Mouse (Mus musculus): ENCODE measurements at regions not wholly inside any gene's neighbourhood (a gene's known extent, or its start where the extent isn't known, plus 50 kb on each side); places are given as distances from the start of the nearest gene placed in this dataset.

DNA sequence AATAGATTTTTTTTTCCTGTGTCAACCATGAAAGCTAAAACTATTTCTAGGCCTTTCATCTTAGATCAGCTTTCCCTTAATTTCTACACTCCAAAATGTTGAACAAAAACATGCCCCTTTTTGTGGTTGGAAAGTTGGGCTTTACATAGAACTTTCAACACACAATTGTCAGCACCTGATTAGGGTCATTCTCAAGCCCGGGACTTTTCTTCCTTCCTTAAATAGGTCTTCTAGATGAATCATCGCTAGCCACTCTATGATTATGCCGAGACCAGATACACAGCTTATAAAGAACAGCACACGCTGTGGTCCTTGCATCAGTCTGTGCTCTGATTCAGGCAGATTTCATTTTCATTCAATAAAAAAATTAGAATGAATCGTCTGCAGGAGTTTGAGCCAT, 133.3 kb upstream of the Atp2b1 start:
- 63% methylated on average over 5 of the region's 5 CpGs for WGBS
- DNase-seq (ENCODE audit: low spot score) (no peak), ATAC-seq (ENCODE audit: low read depth) (no peak)
- H3K9me3 ChIP-seq (ENCODE audit: control insufficient read depth, low read length), result no peaks in the 10 kb centered on the region
- H3K27ac ChIP-seq (replicated peaks; ENCODE audit: low read depth, low read length), result no peak overlapping the region
- no peaks in the 10 kb centered on the region for H3K36me3 ChIP-seq (ENCODE audit: control insufficient read depth, insufficient read depth, low read length)
- H3K4me2 ChIP-seq (ENCODE audit: low read depth, low read length), result no peak overlapping the region
- H3K4me1 ChIP-seq (ENCODE audit: control insufficient read depth, insufficient read depth, low read length), result no peaks in the 10 kb centered on the region
- no peak overlapping the region for H3K9ac ChIP-seq (ENCODE audit: low read depth, low read length)
- H3K4me3 ChIP-seq (ENCODE audit: low read depth, low read length), result no peak overlapping the region
- no peaks in the 10 kb centered on the region for H3K27me3 ChIP-seq (replicated peaks; ENCODE audit: control insufficient read depth, insufficient read depth, low read length)

DNA sequence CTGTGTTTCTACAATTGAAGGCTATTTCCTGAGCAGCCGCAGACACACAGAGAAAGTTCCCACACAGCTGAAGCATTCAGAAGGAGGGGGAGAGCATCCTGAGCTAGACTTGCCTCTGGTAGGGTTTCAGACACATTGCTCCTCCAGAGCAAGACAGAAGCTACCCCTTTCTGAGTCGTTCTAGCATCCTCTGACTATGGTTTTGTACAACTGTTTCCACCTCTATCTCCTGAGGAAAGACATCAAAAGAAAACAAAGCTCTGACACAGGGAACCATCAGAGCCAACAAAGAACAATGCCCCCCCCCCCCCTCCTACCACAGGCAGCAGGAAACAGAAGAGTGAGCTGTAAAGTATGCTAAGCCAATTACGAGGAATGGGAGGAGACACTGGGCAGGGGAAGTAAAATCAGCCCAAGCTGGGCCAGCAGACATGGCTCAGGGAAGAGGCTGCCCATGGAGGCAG, 132.3 kb upstream of the Atp2b1 start:
- peak; percentile 27 for DNase-seq (ENCODE audit: low spot score)
- WGBS, result 26% methylated on average over 3 of the region's 3 CpGs
- Histone ChIP-seq H3K36me3 (ENCODE audit: control insufficient read depth, insufficient read depth, low read length) (no peaks in the 10 kb centered on the region), H3K9ac (ENCODE audit: low read depth, low read length) (no peak overlapping the region), H3K9me3 (ENCODE audit: control insufficient read depth, low read length) (no peaks in the 10 kb centered on the region), H3K4me1 (ENCODE audit: control insufficient read depth, insufficient read depth, low read length) (no peaks in the 10 kb centered on the region), H3K4me3 (ENCODE audit: low read depth, low read length) (no peak overlapping the region), H3K4me2 (ENCODE audit: low read depth, low read length) (no peak overlapping the region), H3K27ac (replicated peaks; ENCODE audit: low read depth, low read length) (no peak overlapping the region), H3K27me3 (replicated peaks; ENCODE audit: control insufficient read depth, insufficient read depth, low read length) (no peaks in the 10 kb centered on the region)
- 0 out of 2 replicates have a peak, but pooled peaks have one; percentile 26 for ATAC-seq (ENCODE audit: low read depth)

DNA sequence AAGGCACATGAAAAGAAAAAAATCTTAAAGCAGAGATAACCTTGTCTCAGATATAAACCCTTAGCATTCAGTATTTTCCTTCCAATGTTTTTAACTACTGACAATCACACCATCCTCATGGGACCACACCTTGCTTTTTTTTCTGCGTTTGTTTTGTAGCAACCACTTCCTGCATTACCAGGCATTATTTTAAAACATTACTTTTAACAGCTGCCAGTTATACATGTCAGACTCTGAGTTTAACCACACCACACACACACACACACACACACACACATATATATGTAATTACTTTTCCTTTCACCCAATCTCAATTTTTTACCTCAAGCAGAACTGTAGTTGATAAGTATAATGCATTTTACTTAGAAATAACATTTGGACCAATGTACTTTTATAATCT, 128.8 kb upstream of the Atp2b1 start:
- Histone ChIP-seq H3K4me2 (ENCODE audit: low read depth, low read length) (no peak overlapping the region), H3K4me1 (ENCODE audit: control insufficient read depth, insufficient read depth, low read length) (no peaks in the 10 kb centered on the region), H3K9me3 (ENCODE audit: control insufficient read depth, low read length) (no peaks in the 10 kb centered on the region), H3K27me3 (replicated peaks; ENCODE audit: control insufficient read depth, insufficient read depth, low read length) (no peaks in the 10 kb centered on the region), H3K9ac (ENCODE audit: low read depth, low read length) (no peak overlapping the region), H3K36me3 (ENCODE audit: control insufficient read depth, insufficient read depth, low read length) (no peaks in the 10 kb centered on the region), H3K4me3 (ENCODE audit: low read depth, low read length) (no peak overlapping the region), H3K27ac (replicated peaks; ENCODE audit: low read depth, low read length) (no peak overlapping the region)
- 63% methylated on average over 1 of the region's 1 CpGs for WGBS
- DNase-seq (ENCODE audit: low spot score) (no peak), ATAC-seq (ENCODE audit: low read depth) (no peak)

DNA sequence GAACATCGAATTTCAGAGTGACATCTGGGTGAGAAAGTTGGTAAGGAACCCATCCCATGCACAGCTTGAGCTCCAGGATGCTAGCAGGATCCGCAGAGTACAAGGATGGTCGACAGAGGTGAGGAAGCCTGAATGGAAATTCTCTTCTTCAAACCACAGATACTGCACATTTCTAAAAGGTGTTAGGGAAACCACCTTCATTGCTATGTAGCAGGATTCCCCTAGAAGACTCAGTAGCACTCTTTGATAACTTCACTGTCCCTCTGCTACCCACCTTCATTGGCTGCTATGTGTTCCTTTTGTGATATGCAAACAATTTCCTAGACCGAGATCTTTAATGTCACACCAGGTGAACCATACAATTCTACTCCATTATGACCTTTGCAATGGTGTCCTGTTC, 128.1 kb upstream of the Atp2b1 start:
- Histone ChIP-seq H3K9me3 (ENCODE audit: control insufficient read depth, low read length) (no peaks in the 10 kb centered on the region), H3K4me2 (ENCODE audit: low read depth, low read length) (no peak overlapping the region), H3K4me1 (ENCODE audit: control insufficient read depth, insufficient read depth, low read length) (no peaks in the 10 kb centered on the region), H3K9ac (ENCODE audit: low read depth, low read length) (no peak overlapping the region), H3K27me3 (replicated peaks; ENCODE audit: control insufficient read depth, insufficient read depth, low read length) (no peaks in the 10 kb centered on the region), H3K36me3 (ENCODE audit: control insufficient read depth, insufficient read depth, low read length) (no peaks in the 10 kb centered on the region), H3K27ac (replicated peaks; ENCODE audit: low read depth, low read length) (no peak overlapping the region), H3K4me3 (ENCODE audit: low read depth, low read length) (no peak overlapping the region)
- WGBS, result 73% methylated on average over 4 of the region's 4 CpGs
- DNase-seq (ENCODE audit: low spot score), result no peak
- ATAC-seq (ENCODE audit: low read depth), result no peak

DNA sequence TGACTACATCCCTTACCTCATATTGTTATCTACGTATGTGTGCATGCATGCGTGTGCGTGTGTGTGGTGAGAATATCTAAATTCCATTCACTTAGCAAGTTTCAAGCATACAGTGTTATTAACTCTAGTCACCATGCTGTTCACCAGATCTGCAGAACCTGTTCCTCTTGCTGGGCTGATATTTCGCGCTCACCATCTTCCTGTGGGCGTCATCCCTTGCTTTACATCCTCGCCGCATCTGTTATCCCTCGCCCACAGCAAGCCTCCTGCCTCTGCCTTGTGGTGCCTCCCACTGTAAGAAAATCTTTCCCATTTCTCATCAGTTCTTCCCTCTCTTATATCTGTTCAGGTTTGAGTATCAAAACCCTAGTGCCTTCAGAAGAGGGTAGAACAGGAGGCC, 124.4 kb upstream of the Atp2b1 start:
- WGBS, result 93% methylated on average over 9 of the region's 9 CpGs
- Histone ChIP-seq H3K27ac (replicated peaks; ENCODE audit: low read depth, low read length) (no peak overlapping the region), H3K27me3 (replicated peaks; ENCODE audit: control insufficient read depth, insufficient read depth, low read length) (no peaks in the 10 kb centered on the region), H3K9ac (ENCODE audit: low read depth, low read length) (no peak overlapping the region), H3K36me3 (ENCODE audit: control insufficient read depth, insufficient read depth, low read length) (no peaks in the 10 kb centered on the region), H3K4me2 (ENCODE audit: low read depth, low read length) (no peak overlapping the region), H3K4me3 (ENCODE audit: low read depth, low read length) (no peak overlapping the region), H3K4me1 (ENCODE audit: control insufficient read depth, insufficient read depth, low read length) (no peaks in the 10 kb centered on the region), H3K9me3 (ENCODE audit: control insufficient read depth, low read length) (no peaks in the 10 kb centered on the region)
- ATAC-seq (ENCODE audit: low read depth) (no peak), DNase-seq (ENCODE audit: low spot score) (no peak)

DNA sequence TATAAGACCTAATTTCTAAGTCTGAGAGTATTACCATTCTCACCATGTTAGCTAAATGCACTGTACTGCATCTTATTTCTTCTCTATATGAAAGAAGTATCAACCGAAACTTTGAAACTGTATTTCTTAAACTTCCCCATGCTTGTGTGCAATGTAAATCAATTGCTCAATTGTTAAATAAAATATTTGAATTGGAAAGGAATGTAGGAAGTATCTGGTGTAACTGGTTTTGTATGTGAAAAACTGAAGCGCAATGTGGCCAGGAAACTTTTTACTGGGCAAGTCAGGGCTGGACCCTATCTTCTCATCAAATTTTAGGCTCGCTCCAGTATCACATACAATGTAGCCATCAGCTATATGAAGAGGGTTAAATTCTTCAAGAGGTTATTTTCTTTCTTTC, 123.8 kb upstream of the Atp2b1 start:
- no peaks in the 10 kb centered on the region for H3K4me1 ChIP-seq (ENCODE audit: control insufficient read depth, insufficient read depth, low read length)
- no peaks in the 10 kb centered on the region for H3K36me3 ChIP-seq (ENCODE audit: control insufficient read depth, insufficient read depth, low read length)
- no peak overlapping the region for H3K27ac ChIP-seq (replicated peaks; ENCODE audit: low read depth, low read length)
- H3K4me2 ChIP-seq (ENCODE audit: low read depth, low read length), result no peak overlapping the region
- no peaks in the 10 kb centered on the region for H3K27me3 ChIP-seq (replicated peaks; ENCODE audit: control insufficient read depth, insufficient read depth, low read length)
- no peak for DNase-seq (ENCODE audit: low spot score)
- H3K4me3 ChIP-seq (ENCODE audit: low read depth, low read length), result no peak overlapping the region
- 79% methylated on average over 3 of the region's 3 CpGs for WGBS
- ATAC-seq (ENCODE audit: low read depth), result no peak
- H3K9me3 ChIP-seq (ENCODE audit: control insufficient read depth, low read length), result no peaks in the 10 kb centered on the region
- H3K9ac ChIP-seq (ENCODE audit: low read depth, low read length), result no peak overlapping the region

DNA sequence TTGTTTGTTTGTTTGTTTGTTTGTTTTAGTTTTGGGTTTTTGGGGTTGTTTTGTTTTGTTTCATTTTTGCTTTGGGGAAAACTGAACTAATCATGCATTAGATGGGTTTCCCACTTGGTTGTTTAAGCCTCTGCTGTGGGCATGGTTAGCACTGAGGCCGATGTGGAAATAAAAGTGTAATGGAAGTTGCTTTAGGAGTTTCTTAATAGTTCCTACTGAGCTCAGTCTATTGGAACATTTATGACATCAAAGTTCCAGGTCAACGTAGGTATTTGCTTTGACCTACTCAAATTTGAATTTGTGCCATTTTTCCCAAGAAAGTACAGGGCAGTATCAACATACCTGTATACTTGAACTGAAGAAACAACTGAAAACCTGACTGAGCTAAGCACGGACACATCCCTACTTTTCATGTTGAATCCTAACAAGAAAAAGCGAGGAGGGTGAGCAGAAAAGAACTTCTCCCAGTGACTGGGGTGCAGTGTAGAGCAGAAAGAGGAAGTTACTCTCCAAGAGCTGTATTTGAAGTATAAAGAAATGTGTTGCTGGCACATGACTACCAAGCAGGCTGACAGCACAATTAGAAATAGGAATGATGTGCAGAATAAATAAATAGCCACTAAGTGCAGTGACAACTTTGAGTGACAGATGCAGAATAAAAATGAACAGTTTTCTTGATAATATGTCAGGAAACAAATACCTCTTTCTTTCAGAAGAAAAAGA, 122.0 kb upstream of the Atp2b1 start:
- H3K4me2 ChIP-seq (ENCODE audit: low read depth, low read length), result no peak overlapping the region
- DNase-seq (ENCODE audit: low spot score), result no peak
- no peak overlapping the region for H3K27ac ChIP-seq (replicated peaks; ENCODE audit: low read depth, low read length)
- WGBS, result 81% methylated on average over 4 of the region's 4 CpGs
- H3K27me3 ChIP-seq (replicated peaks; ENCODE audit: control insufficient read depth, insufficient read depth, low read length), result no peaks in the 10 kb centered on the region
- no peak overlapping the region for H3K9ac ChIP-seq (ENCODE audit: low read depth, low read length)
- H3K4me3 ChIP-seq (ENCODE audit: low read depth, low read length), result no peak overlapping the region
- H3K36me3 ChIP-seq (ENCODE audit: control insufficient read depth, insufficient read depth, low read length), result no peaks in the 10 kb centered on the region
- ATAC-seq (ENCODE audit: low read depth), result no peak
- H3K4me1 ChIP-seq (ENCODE audit: control insufficient read depth, insufficient read depth, low read length), result no peaks in the 10 kb centered on the region
- no peaks in the 10 kb centered on the region for H3K9me3 ChIP-seq (ENCODE audit: control insufficient read depth, low read length)

DNA sequence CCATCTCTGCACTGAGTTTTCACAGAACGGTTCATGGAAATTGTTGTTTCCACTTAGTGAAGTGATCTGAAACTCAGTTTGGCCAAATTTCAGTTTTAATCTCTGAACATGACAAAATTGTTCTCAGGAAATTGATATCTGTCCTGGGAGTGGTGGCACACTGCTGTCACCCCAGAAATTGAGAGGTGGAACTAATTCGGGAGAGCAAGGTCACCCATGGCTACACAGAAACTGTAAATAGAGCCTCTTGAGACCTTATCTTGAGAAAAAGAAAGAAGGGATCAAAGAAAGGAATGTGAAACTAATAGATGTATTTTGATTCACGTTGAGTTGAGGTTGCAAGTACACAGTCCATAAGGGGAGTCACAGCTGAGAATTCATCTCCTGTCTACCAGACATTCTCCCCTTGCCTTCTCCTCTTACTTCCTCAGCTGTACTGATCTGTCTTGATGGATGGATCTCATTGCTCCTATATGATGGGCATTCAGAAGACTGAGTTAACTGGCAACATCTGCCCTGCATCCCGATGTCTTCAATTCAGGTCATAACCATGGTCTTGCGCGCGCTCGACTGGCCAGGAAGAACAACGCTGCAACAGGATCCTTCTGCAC, 120.2 kb upstream of the Atp2b1 start:
- no peak overlapping the region for H3K4me3 ChIP-seq (ENCODE audit: low read depth, low read length)
- H3K4me2 ChIP-seq (ENCODE audit: low read depth, low read length), result no peak overlapping the region
- DNase-seq (ENCODE audit: low spot score) (peak; percentile 59), ATAC-seq (ENCODE audit: low read depth) (peak; percentile 53)
- 69% methylated on average over 9 of the region's 9 CpGs for WGBS
- no peak overlapping the region for H3K27ac ChIP-seq (replicated peaks; ENCODE audit: low read depth, low read length)
- H3K36me3 ChIP-seq (ENCODE audit: control insufficient read depth, insufficient read depth, low read length), result no peaks in the 10 kb centered on the region
- H3K9ac ChIP-seq (ENCODE audit: low read depth, low read length), result no peak overlapping the region
- no peaks in the 10 kb centered on the region for H3K9me3 ChIP-seq (ENCODE audit: control insufficient read depth, low read length)
- no peaks in the 10 kb centered on the region for H3K27me3 ChIP-seq (replicated peaks; ENCODE audit: control insufficient read depth, insufficient read depth, low read length)
- no peaks in the 10 kb centered on the region for H3K4me1 ChIP-seq (ENCODE audit: control insufficient read depth, insufficient read depth, low read length)

DNA sequence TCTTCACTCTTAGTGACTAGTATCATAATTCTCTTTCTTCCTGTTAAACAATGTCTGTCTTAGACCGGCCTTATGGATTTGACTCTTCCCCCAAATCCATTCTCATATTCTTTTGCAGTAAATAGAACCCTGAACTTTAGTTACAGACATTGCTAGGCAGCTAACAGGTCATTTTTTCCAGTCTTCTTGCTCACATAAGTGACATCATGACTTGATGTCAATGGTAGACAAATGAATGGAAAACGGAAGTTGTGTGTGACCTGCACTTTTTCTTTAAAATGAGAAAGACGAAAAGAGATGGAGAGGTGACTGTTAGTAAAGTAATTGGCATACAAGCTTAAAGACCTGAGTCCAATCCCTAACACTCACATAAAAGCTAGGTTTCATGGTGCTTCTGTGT, 118.2 kb upstream of the Atp2b1 start:
- ATAC-seq (ENCODE audit: low read depth), result no peak
- H3K27ac ChIP-seq (replicated peaks; ENCODE audit: low read depth, low read length), result no peak overlapping the region
- WGBS, result 91% methylated on average over 3 of the region's 3 CpGs

More for the DNA sequence above, 118.2 kb upstream of the Atp2b1 start:
- Histone ChIP-seq H3K27me3 (replicated peaks; ENCODE audit: control insufficient read depth, insufficient read depth, low read length) (no peaks in the 10 kb centered on the region), H3K4me1 (ENCODE audit: control insufficient read depth, insufficient read depth, low read length) (no peaks in the 10 kb centered on the region), H3K36me3 (ENCODE audit: control insufficient read depth, insufficient read depth, low read length) (no peaks in the 10 kb centered on the region), H3K4me2 (ENCODE audit: low read depth, low read length) (no peak overlapping the region), H3K9me3 (ENCODE audit: control insufficient read depth, low read length) (no peaks in the 10 kb centered on the region), H3K4me3 (ENCODE audit: low read depth, low read length) (no peak overlapping the region), H3K9ac (ENCODE audit: low read depth, low read length) (no peak overlapping the region)
- DNase-seq (ENCODE audit: low spot score), result no peak
